Mouse (Mus musculus): ENCODE measurements around the gene Dgkq.

GRCm38 (mm10) chr5:108653341-108653740 lies 16.1 kb downstream of the Dgkq start:
- no peak for TF ChIP-seq CTCF (IDR thresholded peaks at IDR 0.05; ENCODE audit: control insufficient read depth, insufficient read depth, low read length)
- no peak for TF ChIP-seq POLR2A (IDR thresholded peaks at IDR 0.05; ENCODE audit: borderline replicate concordance, control insufficient read depth, low read depth, low read length)

All from bone marrow, adult 2 months (tissue).